Mouse (Mus musculus) hindbrain, embryonic 11.5 days (tissue): ENCODE measurements at regions not wholly inside any gene's neighbourhood (a gene's known extent, or its start where the extent isn't known, plus 50 kb on each side); places are given as distances from the start of the nearest gene placed in this dataset.

Experiments used
- ATAC-seq: fragments of 200-750 bp; cut with Nextera tagmentation; 2 replicates; pipeline ENCODE4 v1.8.0; 2017; ENCODE audit warnings: mild to moderate bottlenecking, moderate TSS enrichment, moderate library complexity; ENCODE audit not compliant: low FRiP score
- DNase-seq: peaks from one replicate; pipeline ENCODE4 v3.0.0-alpha.2; 2015; ENCODE audit warnings: low spot score
- H3K27ac ChIP-seq: fragments of 300-500 bp; sonication (generic); 2 replicates; pipeline ENCODE4 v1.5.1; 2014; ENCODE audit warnings: mild to moderate bottlenecking, low read depth, low read length
- H3K27me3 ChIP-seq: fragments of 300-500 bp; sonication (generic); 2 replicates; pipeline ENCODE4 v1.6.1; 2014; ENCODE audit warnings: mild to moderate bottlenecking, low read length, moderate library complexity, mixed read lengths; ENCODE audit not compliant: control insufficient read depth, insufficient read depth
- H3K36me3 ChIP-seq: fragments of 300-500 bp; sonication (generic); 2 replicates; pipeline ENCODE4 v1.6.1; 2014; ENCODE audit warnings: mild to moderate bottlenecking, low read length, moderate library complexity, mixed read lengths; ENCODE audit not compliant: control insufficient read depth, insufficient read depth
- H3K4me1 ChIP-seq: fragments of 300-500 bp; sonication (generic); replicated peaks from 2 replicates; pipeline ENCODE4 v1.6.1; 2014; ENCODE audit warnings: low read length, mixed read lengths; ENCODE audit not compliant: control insufficient read depth, insufficient read depth
- H3K4me2 ChIP-seq: fragments of 300-500 bp; sonication (generic); replicated peaks from 2 replicates; pipeline ENCODE4 v1.6.1; 2014; ENCODE audit warnings: mild to moderate bottlenecking, low read depth, low read length
- H3K4me3 ChIP-seq: fragments of 300-500 bp; sonication (generic); 2 replicates; pipeline ENCODE4 v1.5.1; 2014; ENCODE audit warnings: low read depth, low read length
- H3K9ac ChIP-seq: fragments of 300-500 bp; sonication (generic); 2 replicates; pipeline ENCODE4 v1.6.1; 2014; ENCODE audit warnings: low read depth, low read length
- H3K9me3 ChIP-seq: fragments of 300-500 bp; sonication (generic); 2 replicates; pipeline ENCODE4 v1.6.1; 2016; ENCODE audit warnings: low read length; ENCODE audit not compliant: control insufficient read depth
- WGBS: fragments of 180-500 bp; shearing (Covaris S2); extraction: QIAGEN DNeasy Blood & Tissue Kit; methylation state at CpG from one replicate; pipeline ENCODE4 v1.1.7; 2014; 5-methylcytosine and 5-hydroxymethylcytosine counted together

DNA sequence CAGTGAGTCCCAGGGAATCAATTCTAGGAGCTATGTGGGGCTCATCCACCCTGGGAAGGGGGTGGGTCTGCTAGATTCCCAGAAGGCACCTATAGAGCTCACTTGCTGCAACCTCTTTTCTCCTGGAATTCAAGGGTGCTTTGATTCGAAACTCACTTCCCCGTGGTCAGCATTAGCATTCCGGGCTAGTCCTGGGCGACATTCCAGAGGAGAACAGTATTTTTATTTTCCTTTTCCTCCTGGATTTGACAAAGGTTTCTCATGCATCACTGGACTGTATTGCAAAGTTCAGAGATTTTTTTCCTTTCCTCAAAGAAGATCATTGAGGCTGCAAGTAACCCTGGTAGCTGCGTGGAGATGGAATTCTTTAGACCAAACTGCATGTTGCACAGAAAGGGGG lies 129.3 kb upstream of the Id4 start:
- H3K4me2 ChIP-seq, result no peak overlapping the region
- no peaks in the 10 kb centered on the region for H3K9me3 ChIP-seq
- peak overlapping the region; percentile 67 for H3K27ac ChIP-seq
- H3K9ac ChIP-seq, result no peak overlapping the region
- WGBS, result 13% methylated on average over 5 of the region's 5 CpGs
- H3K4me3 ChIP-seq, result no peak overlapping the region
- ATAC-seq (peak; percentile 41), DNase-seq (peak; percentile 31)
- no peaks in the 10 kb centered on the region for H3K36me3 ChIP-seq
- 0 out of 2 replicates have a peak, but pooled peaks cover 3% of the 10 kb centered on the region for H3K4me1 ChIP-seq
- no peaks in the 10 kb centered on the region for H3K27me3 ChIP-seq

GRCm38 (mm10) chr13:48145976-48146375 lies 115.1 kb upstream of the Id4 start:
- H3K4me1 ChIP-seq, result no peaks in the 10 kb centered on the region
- H3K27me3 ChIP-seq, result no peaks in the 10 kb centered on the region
- no peak overlapping the region for H3K4me2 ChIP-seq
- H3K4me3 ChIP-seq, result no peak overlapping the region
- WGBS, result 91% methylated on average over 5 of the region's 5 CpGs
- DNase-seq (no peak), ATAC-seq (no peak)
- no peak overlapping the region for H3K9ac ChIP-seq
- H3K36me3 ChIP-seq, result no peaks in the 10 kb centered on the region
- no peaks in the 10 kb centered on the region for H3K9me3 ChIP-seq
- no peak overlapping the region for H3K27ac ChIP-seq

- WGBS, result 84% methylated on average over 7 of the region's 7 CpGs
- Histone ChIP-seq H3K4me3 (no peak overlapping the region), H3K4me2 (no peak overlapping the region), H3K4me1 (no peaks in the 10 kb centered on the region), H3K9ac (no peak overlapping the region), H3K9me3 (no peaks in the 10 kb centered on the region), H3K36me3 (no peaks in the 10 kb centered on the region), H3K27ac (no peak overlapping the region), H3K27me3 (no peaks in the 10 kb centered on the region)
- no peak for ATAC-seq
- DNase-seq, result no peak
Observed at GRCm38 (mm10) chr13:48147061-48147460, 114.0 kb upstream of the Id4 start.

GRCm38 (mm10) chr13:48153248-48153647 lies 107.8 kb upstream of the Id4 start:
- DNase-seq (no peak), ATAC-seq (no peak)
- H3K9ac ChIP-seq, result no peak overlapping the region
- no peaks in the 10 kb centered on the region for H3K36me3 ChIP-seq
- no peaks in the 10 kb centered on the region; the same call in 1 of the 2 replicates for H3K4me1 ChIP-seq
- H3K9me3 ChIP-seq, result no peaks in the 10 kb centered on the region
- H3K27me3 ChIP-seq, result no peaks in the 10 kb centered on the region
- H3K27ac ChIP-seq, result peak overlapping the region; percentile 65
- no peak overlapping the region for H3K4me3 ChIP-seq
- 59% methylated on average over 7 of the region's 7 CpGs for WGBS
- no peak overlapping the region for H3K4me2 ChIP-seq

DNA sequence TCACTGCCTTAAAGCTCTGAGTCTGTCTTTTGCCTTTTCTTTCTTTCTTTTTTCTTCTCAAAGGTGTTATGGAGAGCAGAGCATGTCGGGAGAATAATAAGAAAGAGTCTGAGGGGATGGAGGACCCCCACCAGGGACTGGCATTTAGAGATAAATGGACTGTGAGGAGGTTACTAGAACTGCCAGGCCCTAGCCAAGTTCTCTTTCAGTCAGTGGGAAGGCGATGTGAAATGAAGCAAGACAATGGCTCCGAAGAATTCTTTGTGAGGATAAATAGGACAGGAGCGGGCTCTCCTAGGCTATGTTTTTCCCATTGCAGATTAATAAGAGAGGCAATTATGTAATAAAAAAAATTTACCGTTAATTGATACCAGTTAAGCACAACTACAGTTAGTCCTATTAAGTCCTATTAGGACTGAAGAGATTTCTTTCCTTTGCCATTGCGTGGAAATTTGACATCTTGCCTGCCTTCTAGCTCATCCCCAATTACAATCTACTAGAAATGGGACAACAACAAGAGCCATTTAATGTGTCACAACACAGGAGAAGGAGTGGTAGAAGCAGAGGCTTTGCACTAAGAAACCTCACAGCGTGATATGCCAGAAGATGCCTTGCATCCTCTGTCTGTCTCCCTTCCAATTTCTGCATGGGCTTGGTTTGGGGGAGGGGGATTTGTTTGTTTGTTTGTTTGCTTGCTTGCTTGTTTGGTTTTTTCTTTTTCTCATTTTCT lies 107.2 kb upstream of the Id4 start:
- no peak for DNase-seq
- H3K4me1 ChIP-seq, result no peaks in the 10 kb centered on the region; the same call in 1 of the 2 replicates
- no peaks in the 10 kb centered on the region for H3K27me3 ChIP-seq
- H3K4me2 ChIP-seq, result no peak overlapping the region
- H3K27ac ChIP-seq, result peak overlapping the region; percentile 54; the same call in 1 of the 2 replicates
- no peak overlapping the region for H3K9ac ChIP-seq
- H3K36me3 ChIP-seq, result no peaks in the 10 kb centered on the region
- WGBS, result 40% methylated on average over 7 of the region's 7 CpGs
- no peak overlapping the region for H3K4me3 ChIP-seq
- ATAC-seq, result no peak
- no peaks in the 10 kb centered on the region for H3K9me3 ChIP-seq

- Histone ChIP-seq H3K4me3 (no peak overlapping the region), H3K4me2 (no peak overlapping the region), H3K27me3 (no peaks in the 10 kb centered on the region), H3K4me1 (peaks cover 6% of the 10 kb centered on the region), H3K9ac (no peak overlapping the region), H3K36me3 (no peaks in the 10 kb centered on the region), H3K27ac (peak overlapping the region; percentile 54; the same call in 1 of the 2 replicates), H3K9me3 (no peaks in the 10 kb centered on the region)
- WGBS, result 23% methylated on average over 6 of the region's 6 CpGs
- ATAC-seq (peak; percentile 53; the same call in 1 of the 2 replicates), DNase-seq (no peak)
Observed at GRCm38 (mm10) chr13:48154414-48155105, 106.5 kb upstream of the Id4 start.

DNA sequence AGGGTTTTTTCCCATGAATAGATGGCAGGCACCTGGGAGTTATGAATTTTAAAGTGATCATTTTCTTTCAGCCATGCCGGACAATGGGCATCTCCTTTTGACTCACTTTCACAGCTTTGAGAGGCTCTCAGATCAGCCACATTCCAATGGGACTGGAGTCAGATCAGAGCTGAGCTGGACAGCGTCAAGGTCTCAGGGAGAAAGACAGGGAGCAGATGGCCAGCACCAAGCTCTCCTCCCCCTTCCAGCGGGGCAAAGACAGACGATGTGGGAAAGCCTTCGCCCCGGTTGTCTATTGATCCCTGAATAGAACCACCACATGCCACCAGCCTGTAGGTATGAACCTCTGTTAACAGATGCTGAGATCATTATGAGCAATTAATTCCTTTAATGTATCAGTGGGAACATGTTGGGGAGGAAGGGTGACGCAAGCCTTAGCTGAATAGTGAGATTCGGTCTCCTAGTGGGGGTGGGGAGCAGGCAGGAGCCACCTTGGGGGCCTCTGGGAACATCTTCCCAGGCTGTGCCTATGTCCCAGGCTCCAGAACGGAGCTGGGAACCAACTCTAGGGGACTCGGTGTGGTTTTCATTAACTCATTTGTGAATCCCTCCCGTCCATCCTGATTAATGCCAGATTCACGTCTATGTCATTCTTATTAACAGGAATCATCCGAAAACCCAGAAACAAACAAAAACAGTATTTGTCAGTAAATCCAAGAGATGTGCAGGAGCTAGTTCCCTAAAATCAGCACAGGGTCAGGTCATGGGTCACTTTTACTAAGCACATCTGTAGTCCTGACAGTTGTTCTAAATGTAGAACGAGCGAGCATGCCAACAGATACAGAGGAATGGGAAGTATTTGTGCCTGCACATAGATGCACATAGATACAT lies 101.8 kb upstream of the Id4 start:
- WGBS, result 19% methylated on average over 15 of the region's 15 CpGs
- H3K27ac ChIP-seq, result peak overlapping the region; percentile 49; the same call in 1 of the 2 replicates
- no peaks in the 10 kb centered on the region for H3K36me3 ChIP-seq
- no peaks in the 10 kb centered on the region for H3K9me3 ChIP-seq
- 0 out of 2 replicates have a peak overlapping the region, but pooled peaks have one; percentile 37 for H3K9ac ChIP-seq
- DNase-seq (peak; percentile 68), ATAC-seq (peak; percentile 80)
- H3K4me2 ChIP-seq, result peak overlapping the region; percentile 25
- H3K27me3 ChIP-seq, result no peaks in the 10 kb centered on the region
- H3K4me3 ChIP-seq, result peak overlapping the region; percentile 6; the same call in 1 of the 2 replicates
- H3K4me1 ChIP-seq, result peaks cover 10% of the 10 kb centered on the region

- no peak for ATAC-seq
- Histone ChIP-seq H3K9me3 (no peaks in the 10 kb centered on the region), H3K27me3 (no peaks in the 10 kb centered on the region), H3K9ac (no peak overlapping the region), H3K36me3 (no peaks in the 10 kb centered on the region), H3K4me3 (no peak overlapping the region), H3K4me1 (peaks cover 10% of the 10 kb centered on the region), H3K27ac (no peak overlapping the region), H3K4me2 (no peak overlapping the region)
- 46% methylated on average over 5 of the region's 5 CpGs for WGBS
- DNase-seq, result no peak
Observed at GRCm38 (mm10) chr13:48160161-48160560, 100.9 kb upstream of the Id4 start.
